Mouse (Mus musculus) embryo, embryonic 10.5 days (tissue): Measurements from ENCODE around the gene Smyd3.

Experiments used
- DNase-seq: peaks from one replicate; pipeline ENCODE4 v3.0.0-alpha.2; 2015; ENCODE audit warnings: low spot score

Gene Smyd3

DNA sequence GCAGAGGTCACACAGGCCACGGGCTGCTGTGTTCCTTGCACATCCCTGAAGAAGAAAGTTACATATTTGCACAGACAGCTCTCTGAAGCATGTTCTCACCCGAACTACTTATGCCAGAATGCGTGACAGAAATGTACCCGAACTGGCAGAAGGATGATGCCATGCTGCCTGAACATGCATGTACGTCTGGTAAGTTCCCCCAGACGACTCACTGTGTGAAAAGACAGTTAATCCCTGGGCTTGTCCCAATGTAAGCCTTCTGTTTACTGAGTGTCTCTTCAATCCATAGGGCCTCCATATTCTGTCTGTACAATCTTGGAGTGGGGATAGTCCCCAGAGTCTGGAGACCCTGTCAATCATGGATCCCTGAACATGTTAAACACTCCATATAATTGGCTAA is 231.1 kb downstream of the Smyd3 start:
- DNase-seq = no peak

DNA sequence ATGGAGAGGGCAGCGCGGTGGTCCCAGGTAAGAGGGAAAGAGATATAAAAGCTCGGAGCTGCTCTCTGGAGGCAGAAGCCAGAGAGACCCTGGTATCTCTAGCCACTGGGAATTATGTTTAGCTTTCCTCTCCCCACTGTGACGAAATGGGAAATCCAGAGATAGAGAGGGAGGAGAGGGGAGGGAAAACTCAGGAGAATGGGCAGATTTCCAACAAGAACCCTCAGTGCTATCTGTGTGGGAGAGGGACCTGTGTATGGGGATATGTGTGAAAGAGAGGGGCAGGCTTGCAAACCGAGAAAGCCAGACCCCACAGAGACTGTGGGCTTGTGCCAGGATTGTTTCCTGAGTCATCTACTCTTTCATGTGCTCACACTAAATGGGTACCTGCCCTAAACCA is 235.0 kb downstream of the Smyd3 start:
- DNase-seq = no peak

DNA sequence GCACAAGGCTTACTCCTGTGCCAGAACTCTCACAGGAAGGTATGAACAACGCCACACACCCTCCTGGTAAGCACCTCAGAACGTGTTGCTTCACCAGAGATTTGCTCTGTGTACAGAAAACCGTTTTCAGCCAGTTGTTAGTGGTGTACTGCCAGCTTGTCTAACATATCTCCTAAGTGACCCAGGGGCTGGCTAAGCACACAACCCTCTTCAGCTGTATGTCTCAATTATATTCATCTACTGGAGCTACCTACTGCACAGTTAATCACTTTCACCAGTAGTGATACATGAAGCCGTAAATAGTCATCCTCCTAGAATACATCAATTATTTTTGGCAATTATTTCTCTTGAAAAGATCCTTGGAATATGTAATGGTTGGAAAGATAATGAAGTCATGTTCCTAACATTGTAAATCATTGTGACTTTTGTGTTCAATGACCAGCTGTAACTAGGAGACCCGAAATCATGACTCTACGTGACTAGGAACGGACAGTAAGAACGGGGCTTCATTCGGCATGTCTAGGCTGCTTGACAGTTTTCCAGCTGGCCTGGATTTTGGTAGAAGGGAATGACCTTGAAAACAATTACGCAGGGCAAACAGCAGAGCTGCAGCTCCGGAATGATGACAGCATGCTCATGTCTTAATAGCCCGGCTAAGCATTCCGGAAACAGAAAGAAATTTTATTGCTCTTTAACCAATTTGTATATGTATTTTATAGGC is 236.3 kb downstream of the Smyd3 start:
- no peak for DNase-seq

GRCm38 (mm10) chr1:179279116-179279515 is 238.7 kb downstream of the Smyd3 start:
- no peak for DNase-seq

GRCm38 (mm10) chr1:179277346-179277745 is 240.5 kb downstream of the Smyd3 start:
- no peak for DNase-seq

DNA sequence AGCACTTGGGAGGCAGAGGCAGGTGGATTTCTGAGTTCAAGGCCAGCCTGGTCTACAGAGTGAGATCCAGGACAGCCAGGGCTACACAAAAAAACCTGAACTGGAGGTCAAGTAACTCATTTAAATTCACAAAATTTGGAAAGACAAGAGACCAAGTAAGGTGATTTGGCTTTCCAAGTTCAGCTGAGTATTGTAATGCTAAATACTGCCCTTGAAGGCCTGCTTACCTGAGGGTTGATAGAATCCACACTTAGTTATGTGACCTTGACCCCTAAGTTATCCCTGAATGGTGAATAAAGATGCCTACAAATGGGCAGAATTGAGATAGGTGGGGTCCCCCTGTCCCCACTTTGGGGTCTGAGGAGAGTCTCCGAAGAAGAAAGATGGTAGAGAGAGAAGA is 241.0 kb downstream of the Smyd3 start:
- no peak for DNase-seq

- DNase-seq = no peak
Observed at GRCm38 (mm10) chr1:179272926-179273325, 244.9 kb downstream of the Smyd3 start.

DNA sequence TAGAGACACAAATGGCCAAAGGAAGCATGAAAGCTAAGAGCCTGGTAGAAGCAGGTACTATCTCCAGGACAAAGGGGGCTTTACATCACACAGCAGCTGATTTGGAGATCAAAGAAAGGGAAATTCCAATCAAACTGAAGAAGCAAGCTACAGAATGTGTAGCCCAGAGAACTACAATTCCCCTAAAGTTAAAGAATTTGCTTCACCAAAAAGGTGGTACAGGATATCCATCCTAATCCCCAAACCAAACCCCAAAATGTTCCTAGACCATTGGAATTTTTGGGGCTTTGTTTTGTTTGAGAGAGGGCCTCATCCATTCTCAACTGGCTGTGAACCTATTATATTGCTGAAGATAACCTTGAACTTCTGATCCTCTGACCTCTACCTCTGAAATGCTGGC is 245.5 kb downstream of the Smyd3 start:
- DNase-seq = no peak

DNA sequence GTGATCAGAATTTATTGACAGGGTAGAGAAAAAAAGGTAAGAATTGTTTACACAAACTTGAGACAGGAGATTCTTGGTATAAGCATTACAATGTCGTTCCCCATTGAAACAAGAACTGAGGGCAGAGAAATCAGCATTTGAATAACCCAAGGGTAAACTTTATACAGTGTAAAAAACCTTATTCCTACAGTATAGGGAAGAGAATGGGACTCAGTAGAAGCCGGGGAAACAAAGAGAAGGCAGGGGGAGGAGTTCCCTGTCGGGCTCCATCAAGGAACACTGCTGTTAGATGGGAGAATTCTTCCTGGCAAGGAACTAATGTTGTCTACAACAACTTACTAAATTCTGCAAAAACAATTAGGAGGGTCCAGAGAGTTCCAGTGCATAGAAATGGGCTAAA is 250.9 kb downstream of the Smyd3 start:
- DNase-seq = no peak

DNA sequence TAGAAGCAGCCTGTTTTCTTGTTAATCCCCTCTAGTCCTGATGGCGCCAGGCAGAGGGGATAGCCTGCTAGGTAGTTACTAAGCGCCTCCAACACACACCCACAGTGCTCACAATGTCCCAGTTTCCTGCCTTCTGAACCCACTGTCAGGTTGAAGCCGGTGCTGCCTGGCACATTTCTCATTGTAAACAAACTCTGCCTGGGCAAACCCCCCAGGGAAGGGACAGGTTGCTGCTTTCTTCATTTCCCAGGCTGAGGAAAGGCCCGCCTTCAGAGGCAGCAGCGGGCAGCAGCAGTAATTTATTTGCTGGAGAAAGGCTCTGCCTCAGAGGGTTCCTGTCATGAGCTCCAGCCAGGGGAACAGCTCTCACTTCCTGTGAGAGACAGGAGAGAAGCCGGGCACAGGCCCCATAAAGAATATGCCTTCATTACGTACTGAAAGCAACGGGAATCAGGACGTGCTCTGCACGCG is 256.3 kb downstream of the Smyd3 start:
- DNase-seq = no peak

- no peak for DNase-seq
Observed at GRCm38 (mm10) chr1:179255826-179256512, 261.9 kb downstream of the Smyd3 start.

GRCm38 (mm10) chr1:179254531-179254930 is 263.3 kb downstream of the Smyd3 start:
- DNase-seq = peak; percentile 54

DNA sequence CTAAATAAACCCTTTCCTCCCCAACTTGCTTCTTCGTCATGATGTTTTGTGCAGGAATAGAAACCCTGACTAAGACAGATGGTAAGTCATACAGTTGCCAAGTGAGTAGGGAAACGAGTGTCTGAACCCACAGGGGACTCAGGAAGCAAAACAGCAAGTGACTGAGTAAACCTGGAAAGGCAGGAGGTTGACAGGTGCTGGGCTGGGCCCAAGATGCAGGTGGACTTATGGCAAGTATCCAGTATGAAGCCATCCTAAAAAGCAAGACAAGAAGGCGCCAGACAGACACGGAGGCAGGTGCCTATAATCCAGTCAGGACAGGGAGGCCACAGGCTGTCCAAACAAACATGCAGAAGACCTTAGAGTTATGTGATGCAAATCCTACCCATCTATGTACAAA is 265.2 kb downstream of the Smyd3 start:
- no peak for DNase-seq

GRCm38 (mm10) chr1:179250388-179250787 is 267.5 kb downstream of the Smyd3 start:
- no peak for DNase-seq

DNA sequence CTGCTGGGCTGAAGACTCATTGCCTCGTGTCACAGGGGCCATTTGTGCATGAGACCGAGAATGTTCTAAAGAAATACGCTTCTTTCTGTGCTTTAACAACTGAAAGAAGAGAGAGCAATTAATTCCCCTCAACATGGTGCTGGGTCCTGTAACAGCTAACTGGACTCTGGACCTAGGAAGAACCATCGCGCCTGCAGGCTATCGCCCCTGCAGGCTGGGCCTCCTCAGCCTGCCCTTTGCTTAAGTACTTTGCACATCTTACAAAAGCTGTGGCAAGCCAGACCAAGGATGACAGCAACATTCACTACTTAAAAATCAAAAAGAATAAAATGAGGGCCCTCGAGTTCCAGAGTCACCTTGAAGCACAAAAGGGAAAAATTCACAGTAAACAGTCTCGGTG is 274.3 kb downstream of the Smyd3 start:
- no peak for DNase-seq

GRCm38 (mm10) chr1:179240663-179241279 is 277.1 kb downstream of the Smyd3 start:
- no peak for DNase-seq

DNA sequence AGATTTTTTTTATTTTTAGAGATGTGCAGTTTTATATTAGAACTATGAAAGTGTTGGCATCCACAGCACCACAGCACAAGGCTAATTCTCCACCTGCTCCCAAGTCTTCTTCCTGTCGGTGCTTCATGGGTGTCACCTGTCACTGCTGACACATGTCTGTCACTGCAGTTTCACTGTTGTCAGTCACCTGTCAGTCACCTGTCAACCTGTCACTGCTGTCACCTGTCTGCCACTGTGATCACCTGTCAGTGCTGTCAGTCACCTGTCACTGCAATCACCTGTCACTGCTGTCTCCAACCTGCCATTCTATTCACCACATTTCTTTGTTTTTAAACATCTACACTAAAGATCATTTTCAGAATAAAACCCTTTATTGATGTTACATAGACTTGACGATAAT is 279.2 kb downstream of the Smyd3 start:
- DNase-seq = no peak

GRCm38 (mm10) chr1:179237989-179238388 is 279.9 kb downstream of the Smyd3 start:
- DNase-seq = peak; percentile 69

- no peak for DNase-seq
Observed at GRCm38 (mm10) chr1:179236217-179236840, 281.5 kb downstream of the Smyd3 start.

- peak; percentile 92 for DNase-seq
Observed at GRCm38 (mm10) chr1:179231777-179232661, 285.8 kb downstream of the Smyd3 start.

DNA sequence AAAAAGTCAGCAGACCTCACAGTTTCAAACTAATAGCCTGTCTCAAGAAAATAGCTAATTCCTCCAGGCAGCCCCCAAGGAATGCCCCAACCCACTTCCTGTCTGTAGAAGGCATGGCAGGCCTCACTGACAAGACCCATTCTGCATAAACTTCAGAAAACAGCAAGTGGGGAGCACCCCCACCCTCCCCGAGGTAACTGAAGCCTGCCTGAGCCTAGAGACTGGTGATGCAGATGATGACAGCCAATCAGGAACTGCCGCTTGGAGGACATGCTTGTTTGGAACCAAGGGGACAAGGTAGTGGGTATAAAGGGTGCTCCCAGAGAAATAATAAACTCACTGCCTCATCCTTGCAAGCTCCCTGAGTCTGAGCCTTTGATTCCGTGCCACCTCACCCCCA is 288.3 kb downstream of the Smyd3 start:
- DNase-seq = no peak

- no peak for DNase-seq
Observed at GRCm38 (mm10) chr1:179220290-179220689, 297.6 kb downstream of the Smyd3 start.
